Mouse (Mus musculus) stomach, postnatal 0 days (tissue): ENCODE results near the gene Nrp2.
A peak's percentile ranks its signal among the peaks of the same experiment; 100 is the strongest.

Source experiments
- CTCF ChIP-seq: IDR thresholded peaks from 2 replicates; pipeline ENCODE4 v1.5.1; 2016; ENCODE audit warnings: antibody characterized with exemption, low read depth, mild to moderate bottlenecking, moderate library complexity
- EP300 ChIP-seq: optimal IDR thresholded peaks from 2 replicates; pipeline ENCODE3; 2016; ENCODE audit warnings: antibody characterized with exemption

DNA sequence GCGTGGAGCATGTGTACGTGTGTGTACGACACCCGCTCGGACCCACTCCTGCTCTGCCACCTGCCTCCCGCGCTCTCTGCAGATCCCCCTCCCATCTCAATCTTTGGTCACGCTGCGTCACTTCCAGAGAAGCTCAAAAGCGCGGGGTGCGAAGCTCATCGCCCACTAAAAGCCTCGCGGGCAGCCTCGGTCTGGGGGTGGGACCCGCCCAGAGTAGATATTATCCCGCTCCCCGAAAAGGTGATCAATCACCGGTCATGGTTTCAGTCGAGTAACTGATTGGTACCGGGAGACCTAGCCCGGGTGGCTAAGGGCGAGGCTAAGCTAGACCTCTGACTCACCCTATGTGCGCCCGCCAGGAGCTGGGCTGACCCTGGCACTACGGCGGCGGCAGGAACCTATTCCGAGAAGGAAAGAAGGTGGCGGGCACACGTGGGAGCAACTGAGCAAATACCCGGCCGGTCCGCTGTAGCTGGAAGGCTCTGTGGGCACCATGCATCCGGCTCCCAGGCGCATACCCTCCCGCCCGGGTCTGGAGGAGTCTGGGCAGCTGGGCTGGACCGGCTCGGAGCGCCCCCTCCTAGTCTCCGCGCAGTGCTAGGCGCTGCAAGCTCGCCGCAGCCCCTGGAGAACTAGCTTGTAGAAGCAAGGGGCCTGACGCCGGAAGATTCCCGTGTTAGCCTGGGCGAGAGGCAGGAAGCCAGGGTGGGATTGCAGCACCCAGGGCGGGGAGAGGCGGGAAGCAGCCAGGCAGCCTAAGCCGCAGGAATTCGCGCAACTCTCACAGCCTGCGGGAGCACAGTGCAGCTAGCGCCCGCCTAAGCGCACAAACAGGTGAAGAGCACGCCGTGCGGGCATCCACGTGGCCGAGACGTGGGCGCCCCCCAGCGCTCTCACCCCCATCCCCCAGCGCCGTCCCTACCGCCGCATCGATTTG lies 3.3 kb downstream of the Nrp2 start:
- TF ChIP-seq EP300 (no peak), CTCF (peak; percentile 17; the same call in 1 of the 2 replicates)
